ENCODE assay signal across 1 mouse cellular context in the genomic region with DNA sequence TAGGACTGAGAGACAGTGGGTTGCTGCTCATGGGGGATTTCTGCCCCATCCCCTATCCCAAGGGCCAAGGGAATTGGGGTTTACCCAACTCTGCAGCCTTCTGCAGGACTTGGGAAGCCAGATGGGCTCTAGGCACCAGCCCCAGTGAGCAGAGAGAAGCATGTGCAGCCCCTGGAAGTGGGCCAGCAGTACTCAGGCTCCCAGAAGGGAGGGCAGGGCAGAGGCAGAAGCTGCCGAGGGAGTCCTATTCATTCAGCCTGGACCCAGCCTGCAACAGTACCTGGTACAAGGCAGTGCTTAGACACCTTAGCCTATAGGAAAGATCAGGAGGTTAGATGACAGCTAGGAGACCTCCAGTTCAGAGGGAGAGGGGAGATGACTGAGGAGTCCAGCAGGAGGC.
TF ChIP-seq lines count a peak whose summit lies in the region.

No protein-coding gene starts in this region.

TF ChIP-seq in CH12.LX, 34 proteins besides CTCF, POLR2A, EP300 and RAD21:
- TF ChIP-seq UBTF (IDR thresholded peaks at IDR 0.05; ENCODE audit: low read depth, low read length): no peak
- TF ChIP-seq E2F4 (IDR thresholded peaks at IDR 0.05; ENCODE audit: insufficient replicate concordance, low read depth, low read length): no peak
- no peak for TF ChIP-seq JUND (conservative IDR thresholded peaks at IDR 0.05; ENCODE audit: low read depth, low read length)
- TF ChIP-seq ZKSCAN1 (IDR thresholded peaks at IDR 0.05; ENCODE audit: borderline replicate concordance, low read depth, low read length): no peak
- TF ChIP-seq BHLHE40 (IDR thresholded peaks at IDR 0.05; ENCODE audit: low read depth, low read length): no peak
- no peak for TF ChIP-seq TBP (conservative IDR thresholded peaks at IDR 0.05; ENCODE audit: low read depth, low read length)
- no peak for TF ChIP-seq USF2 (conservative IDR thresholded peaks at IDR 0.05; ENCODE audit: low read depth, low read length)
- TF ChIP-seq MEF2A (IDR thresholded peaks at IDR 0.05; ENCODE audit: borderline replicate concordance, low read depth, low read length): no peak
- TF ChIP-seq PAX5 (IDR thresholded peaks at IDR 0.05; ENCODE audit: low read length): no peak
- no peak for TF ChIP-seq TCF12 (IDR thresholded peaks at IDR 0.05; ENCODE audit: low read depth, low read length)
- TF ChIP-seq NELFE (IDR thresholded peaks at IDR 0.05; ENCODE audit: low read depth, low read length): no peak
- no peak for TF ChIP-seq MYC (IDR thresholded peaks at IDR 0.05; ENCODE audit: low read depth, low read length)
- TF ChIP-seq MAFK (IDR thresholded peaks at IDR 0.05; ENCODE audit: insufficient replicate concordance, low read length): no peak
- TF ChIP-seq NRF1 (IDR thresholded peaks at IDR 0.05; ENCODE audit: low read depth, low read length): no peak
- TF ChIP-seq ETS1 (conservative IDR thresholded peaks at IDR 0.05; ENCODE audit: low read depth, low read length): no peak
- TF ChIP-seq JUN (IDR thresholded peaks at IDR 0.05; ENCODE audit: insufficient read depth, low read depth, low read length): no peak
- TF ChIP-seq ZNF384 (IDR thresholded peaks at IDR 0.05; ENCODE audit: low read depth, low read length): no peak
- no peak for TF ChIP-seq RCOR1 (conservative IDR thresholded peaks at IDR 0.05; ENCODE audit: low read depth, low read length)
- no peak for TF ChIP-seq HCFC1 (IDR thresholded peaks at IDR 0.05; ENCODE audit: low read depth, low read length)
